Mouse (Mus musculus): ENCODE measurements at regions not wholly inside any gene's neighbourhood (a gene's known extent, or its start where the extent isn't known, plus 50 kb on each side); places are given as distances from the start of the nearest gene placed in this dataset.

GRCm38 (mm10) chr15:59138393-59139107 is 249.5 kb downstream of the Gm49356 start:
- DNase-seq (ENCODE audit: extremely low read depth, low read depth, low spot score): no peak

GRCm38 (mm10) chr15:59141621-59142020 is 252.5 kb downstream of the Gm49356 start:
- DNase-seq (ENCODE audit: extremely low read depth, low read depth, low spot score): no peak

DNA sequence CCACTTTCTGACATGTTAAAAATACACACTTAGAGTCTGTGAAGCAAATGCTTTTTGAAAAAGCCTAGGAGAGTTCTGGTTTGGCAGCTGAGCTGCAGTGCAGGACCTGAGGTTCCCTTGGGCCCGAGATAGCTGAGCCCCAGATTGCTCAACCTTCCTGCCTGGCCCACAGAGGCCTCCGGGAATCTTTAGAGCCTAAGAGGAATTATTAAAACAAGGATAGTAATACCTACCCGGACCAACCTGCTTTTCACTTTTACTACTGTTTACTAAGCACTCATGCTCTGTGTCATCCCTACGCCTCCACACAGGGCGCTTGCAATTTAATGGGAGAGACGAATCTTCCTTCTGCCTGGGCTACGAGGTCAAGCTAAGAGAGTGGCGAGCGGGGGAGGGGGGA is 253.4 kb downstream of the Gm49356 start:
- peak; percentile 89 for DNase-seq (ENCODE audit: extremely low read depth, low read depth, low spot score)

- no peak for DNase-seq (ENCODE audit: extremely low read depth, low read depth, low spot score)
Observed at GRCm38 (mm10) chr15:59143891-59144290, 254.8 kb downstream of the Gm49356 start.

GRCm38 (mm10) chr15:59145679-59146078 is 256.6 kb downstream of the Gm49356 start:
- no peak for DNase-seq (ENCODE audit: extremely low read depth, low read depth, low spot score)

DNA sequence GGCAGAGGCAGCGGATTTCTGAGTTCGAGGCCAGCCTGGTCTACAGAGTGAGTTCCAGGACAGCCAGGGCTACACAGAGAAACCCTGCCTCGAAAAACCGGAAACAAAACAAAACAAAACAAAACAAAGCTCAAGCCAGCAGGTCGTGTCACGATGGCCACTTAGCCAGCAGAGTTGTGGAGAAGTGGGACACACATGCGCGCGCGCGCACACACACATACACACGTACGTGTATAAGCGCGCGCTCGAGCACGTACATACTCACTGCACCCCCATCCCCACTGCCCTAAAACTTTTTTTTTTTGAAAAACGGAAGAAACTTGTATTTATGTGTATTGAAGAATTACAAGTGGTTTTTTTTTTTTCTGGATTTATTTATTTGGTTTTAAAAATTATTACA is 257.0 kb downstream of the Gm49356 start:
- no peak for DNase-seq (ENCODE audit: extremely low read depth, low read depth, low spot score)

DNA sequence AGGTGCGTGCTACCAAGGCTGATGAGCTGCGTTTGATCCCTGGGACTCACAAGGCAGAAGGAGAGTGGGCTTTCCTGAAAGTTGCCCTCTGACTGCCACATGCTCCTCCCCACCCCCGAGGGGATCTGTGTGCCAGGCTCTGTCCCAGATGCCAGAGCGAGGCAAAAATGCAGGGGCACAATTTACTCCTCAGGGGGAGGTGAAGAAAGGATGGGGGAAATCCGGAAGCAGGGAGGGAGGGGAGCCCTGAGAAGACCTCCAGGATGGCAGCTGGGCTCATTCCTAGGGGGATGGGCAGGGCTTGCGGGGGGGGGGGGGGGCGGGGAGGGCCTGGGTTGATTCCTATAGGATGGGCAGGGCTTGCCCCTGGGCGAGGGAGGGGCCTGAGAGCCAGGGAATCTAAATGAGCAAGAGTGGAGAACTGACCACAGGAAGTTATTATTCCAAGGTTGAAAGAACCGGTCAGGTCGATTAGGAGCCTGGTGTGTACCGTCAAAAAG is 257.5 kb downstream of the Gm49356 start:
- no peak for DNase-seq (ENCODE audit: extremely low read depth, low read depth, low spot score)

- no peak for DNase-seq (ENCODE audit: extremely low read depth, low read depth, low spot score)
Observed at GRCm38 (mm10) chr15:59148531-59148930, 259.4 kb downstream of the Gm49356 start.

DNA sequence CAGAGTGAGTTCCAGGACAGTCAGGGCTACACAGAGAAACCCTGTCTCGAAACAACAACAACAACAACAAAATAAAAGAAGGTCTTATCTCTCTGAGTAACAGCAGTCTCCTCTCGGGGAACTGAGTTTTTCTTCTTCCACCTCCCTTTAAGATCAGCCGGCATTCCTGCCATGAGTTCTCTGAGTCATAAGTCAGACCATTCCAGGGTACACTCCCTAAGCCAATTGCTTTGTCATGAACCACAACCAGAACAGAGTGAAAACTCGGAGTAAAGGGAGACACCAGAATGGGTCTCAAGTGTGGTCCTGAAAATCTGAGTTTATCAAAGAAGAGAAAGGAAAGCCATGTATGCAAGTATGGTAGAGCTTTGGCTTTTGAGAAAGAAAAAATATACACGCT is 262.4 kb downstream of the Gm49356 start:
- DNase-seq (ENCODE audit: extremely low read depth, low read depth, low spot score): no peak

DNA sequence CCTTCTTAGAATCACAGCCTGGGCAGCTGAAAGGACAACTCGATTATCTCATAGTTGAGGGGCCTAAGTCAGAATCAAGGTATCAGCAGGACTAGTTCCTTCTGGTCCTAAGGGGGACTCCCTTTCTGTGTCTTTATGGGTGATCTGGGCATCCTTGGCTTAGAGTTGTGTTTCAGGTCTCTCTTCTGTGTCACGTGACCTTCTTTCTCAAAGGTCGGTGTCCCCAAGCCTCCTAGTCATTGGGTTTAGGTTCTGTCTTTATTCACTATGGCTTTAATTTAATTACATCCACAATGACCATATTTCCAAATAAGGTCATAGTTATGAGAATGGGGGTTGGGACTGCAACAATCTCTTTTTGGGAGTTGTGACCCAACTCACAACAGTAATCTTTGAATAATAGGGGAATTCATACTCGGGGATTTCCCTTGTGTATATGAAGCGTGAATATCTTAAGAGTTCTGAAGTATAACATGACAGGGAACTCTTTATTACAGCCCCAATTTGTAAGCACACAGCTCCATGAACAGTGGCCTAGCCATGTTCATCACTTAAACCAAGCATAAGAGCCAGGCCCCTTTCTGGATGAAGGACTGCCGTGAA is 263.8 kb downstream of the Gm49356 start:
- no peak for DNase-seq (ENCODE audit: extremely low read depth, low read depth, low spot score)

DNA sequence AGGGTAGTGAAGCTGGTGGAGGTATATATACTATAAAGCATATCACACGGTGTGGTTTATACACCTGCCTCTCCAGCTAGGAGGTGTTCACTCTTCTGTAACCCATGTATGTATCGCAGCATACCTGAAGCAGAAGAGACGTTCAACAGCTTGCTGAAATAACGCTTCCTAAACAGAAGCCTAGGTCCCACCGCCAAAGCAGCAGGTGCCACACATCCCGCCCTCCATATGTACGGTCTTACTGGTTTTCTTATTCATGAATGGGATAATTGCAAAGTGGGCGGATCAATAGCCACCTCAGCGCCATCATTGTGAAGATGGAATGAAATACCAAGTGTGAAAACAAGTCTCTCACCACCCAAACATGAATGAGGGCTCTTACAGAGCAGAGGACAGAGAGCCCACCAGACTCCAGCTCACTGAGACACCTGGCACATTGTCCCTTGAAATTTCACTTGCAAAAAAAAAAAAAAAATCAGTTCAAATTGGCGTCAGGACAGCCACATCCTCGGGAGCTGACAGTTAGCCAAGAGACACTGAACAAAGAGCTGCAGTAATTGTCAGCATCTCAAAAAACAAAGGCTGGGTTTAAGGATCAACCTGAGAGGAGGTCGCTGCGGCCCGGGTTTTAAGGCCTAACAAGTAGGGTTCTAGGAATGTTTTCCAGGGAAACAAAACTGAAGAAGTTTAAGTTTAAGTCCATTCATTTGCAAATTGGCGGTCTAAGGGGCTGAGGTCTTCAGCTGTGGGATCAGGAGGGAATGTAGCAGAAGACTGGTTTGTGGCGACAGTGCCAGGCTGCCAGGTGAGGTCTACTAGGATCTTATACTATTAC is 264.5 kb downstream of the Gm49356 start:
- no peak for DNase-seq (ENCODE audit: extremely low read depth, low read depth, low spot score)

- DNase-seq (ENCODE audit: extremely low read depth, low read depth, low spot score): no peak
Observed at GRCm38 (mm10) chr15:59154407-59155288, 265.6 kb downstream of the Gm49356 start.

DNA sequence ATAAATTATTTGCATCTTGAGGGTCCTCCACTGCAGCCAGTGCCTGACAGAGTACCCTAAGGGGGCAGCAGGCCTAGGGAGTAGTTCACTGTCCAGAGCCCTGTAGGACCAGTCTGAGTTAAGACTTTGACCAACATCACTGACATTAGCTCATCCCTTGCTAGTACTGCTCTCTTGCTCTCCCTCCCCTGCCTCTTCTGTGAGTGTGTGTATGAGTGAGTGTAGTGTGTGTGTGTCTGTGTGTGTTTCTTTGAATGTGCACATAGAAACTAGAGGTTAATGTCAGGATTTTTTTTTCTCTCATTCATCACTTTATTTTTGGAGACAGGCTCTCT is 266.2 kb downstream of the Gm49356 start:
- no peak for DNase-seq (ENCODE audit: extremely low read depth, low read depth, low spot score)

GRCm38 (mm10) chr15:59156328-59156727 is 267.2 kb downstream of the Gm49356 start:
- DNase-seq (ENCODE audit: extremely low read depth, low read depth, low spot score): no peak

GRCm38 (mm10) chr15:59158760-59159159 is 269.7 kb downstream of the Gm49356 start:
- no peak for DNase-seq (ENCODE audit: extremely low read depth, low read depth, low spot score)

GRCm38 (mm10) chr15:59160931-59161920 is 272.1 kb downstream of the Gm49356 start:
- DNase-seq (ENCODE audit: extremely low read depth, low read depth, low spot score): no peak

DNA sequence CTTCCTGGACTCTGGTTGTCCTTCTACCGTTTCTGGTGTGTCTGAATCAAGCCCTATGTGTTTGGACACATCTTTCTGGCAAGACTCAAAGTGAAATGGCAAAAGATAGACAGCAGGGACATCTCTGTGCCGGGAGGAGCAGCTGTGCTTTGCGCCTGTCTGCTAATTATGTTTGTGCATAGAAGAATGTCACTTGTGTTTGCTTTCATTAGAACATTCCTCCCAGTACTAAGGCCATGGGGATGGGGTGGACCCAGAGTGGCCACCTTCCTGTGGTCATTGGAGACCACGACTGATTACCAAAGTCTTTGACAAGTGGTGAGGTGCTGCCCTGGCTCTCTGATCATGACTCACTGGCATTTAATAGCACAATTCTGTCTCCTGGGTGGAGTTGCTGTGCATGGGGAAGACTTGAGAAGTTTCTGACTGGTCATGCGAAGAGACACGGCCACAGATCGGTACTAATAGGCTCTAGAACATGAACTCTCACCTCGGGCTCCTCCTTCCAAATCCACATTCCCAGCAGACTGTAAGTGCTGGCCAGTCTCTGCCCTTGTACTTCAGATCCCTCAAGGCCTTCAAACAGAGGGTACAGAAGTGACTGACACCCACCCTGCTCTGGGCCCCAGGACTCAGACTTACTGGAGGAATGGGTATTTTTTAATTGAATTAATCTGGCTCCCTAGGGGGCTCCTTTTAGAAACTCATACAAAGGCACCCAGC is 279.0 kb downstream of the Gm49356 start:
- DNase-seq (ENCODE audit: extremely low read depth, low read depth, low spot score): no peak

DNA sequence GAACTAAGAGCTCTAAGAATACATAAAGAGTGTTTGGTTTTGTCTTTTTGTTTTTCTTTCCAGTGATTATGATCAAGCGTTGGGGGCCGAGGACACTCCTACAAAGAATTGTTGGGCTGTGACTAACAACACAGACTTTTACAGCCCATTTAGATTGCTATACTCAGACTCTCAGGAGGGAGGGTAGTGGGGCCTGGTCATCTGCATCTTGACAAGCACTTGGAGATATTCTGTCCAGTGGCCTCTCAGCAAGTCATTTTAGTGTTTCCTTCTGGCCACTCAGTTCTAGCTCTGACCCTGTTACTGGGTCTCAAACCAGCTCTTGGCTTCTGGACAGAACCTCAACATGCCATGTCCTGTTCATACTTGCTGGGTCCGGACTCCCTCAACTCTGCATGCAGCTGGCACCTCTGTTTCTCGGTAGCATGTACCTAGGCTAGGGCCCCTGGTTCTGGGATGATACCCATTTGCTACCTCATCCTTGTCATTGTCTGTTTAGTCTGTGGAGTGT is 279.6 kb downstream of the Gm49356 start:
- no peak for DNase-seq (ENCODE audit: extremely low read depth, low read depth, low spot score)
